Mouse (Mus musculus) ES-E14 (cell line): ENCODE measurements around the gene Atp8b4. TPM values are rescaled to one million over a fixed set of nuclear protein-coding genes. Genes with fewer than 3 reads are reported as not detected.

Experiments used
- DNase-seq: peaks from one replicate; pipeline ENCODE4 v3.0.0-alpha.2; 2013; ENCODE audit warnings: low read depth, low spot score
- H3K27ac ChIP-seq: 2 replicates; pipeline ENCODE4 v1.5.1; 2012; ENCODE audit warnings: low read depth, mild to moderate bottlenecking, low read length, moderate library complexity, mixed read lengths; ENCODE audit not compliant: poor library complexity, insufficient read depth, severe bottlenecking
- H3K36me3 ChIP-seq: 2 replicates; pipeline ENCODE4 v1.6.1; 2012; ENCODE audit warnings: mild to moderate bottlenecking, low read length, moderate library complexity, mixed read lengths; ENCODE audit not compliant: control insufficient read depth, poor library complexity, insufficient read depth, severe bottlenecking
- H3K4me1 ChIP-seq, 2 experiments: fragments of 150-350 bp in 1 of 2; sonication (generic) in 1 of 2; 2 replicates each; pipeline ENCODE4 v1.6.1; 2012; ENCODE audit warnings: low read length in 2 of 2, mild to moderate bottlenecking in 1 of 2, mixed read lengths in 1 of 2; ENCODE audit not compliant: control insufficient read depth in 2 of 2, insufficient read depth in 2 of 2, poor library complexity in 1 of 2
- H3K4me3 ChIP-seq, 2 experiments: fragments of 150-350 bp in 1 of 2; sonication (generic) in 1 of 2; 2 replicates each; pipeline ENCODE4 v1.5.1; 2012; ENCODE audit warnings: low read length in 2 of 2, low read depth in 1 of 2, mild to moderate bottlenecking in 1 of 2, mixed read lengths in 1 of 2; ENCODE audit not compliant: insufficient read depth in 1 of 2, poor library complexity in 1 of 2, severe bottlenecking in 1 of 2
- H3K9ac ChIP-seq: 2 replicates; pipeline ENCODE4 v1.6.1; 2012; ENCODE audit warnings: low read depth, mild to moderate bottlenecking, low read length, mixed read lengths; ENCODE audit not compliant: poor library complexity, insufficient read depth, severe bottlenecking
- H3K9me3 ChIP-seq: fragments of 150-350 bp; sonication (generic); 2 replicates; pipeline ENCODE4 v1.6.1; 2012; ENCODE audit warnings: low read depth, mild to moderate bottlenecking, low read length; ENCODE audit not compliant: control insufficient read depth, insufficient read depth
- CHD2 ChIP-seq: IDR thresholded peaks from 2 replicates; pipeline ENCODE4 v1.6.1; 2014; ENCODE audit warnings: mild to moderate bottlenecking, low read depth, low read length, inconsistent platforms
- HCFC1 ChIP-seq: IDR thresholded peaks from 2 replicates; pipeline ENCODE4 v1.6.1; 2012; ENCODE audit warnings: low read length, inconsistent platforms, borderline replicate concordance; ENCODE audit not compliant: insufficient read depth
- MAFK ChIP-seq: IDR thresholded peaks from 2 replicates; pipeline ENCODE4 v1.6.1; 2014; ENCODE audit warnings: mild to moderate bottlenecking, low read depth, low read length, inconsistent platforms; ENCODE audit not compliant: insufficient read depth
- ZC3H11A ChIP-seq: IDR thresholded peaks from 2 replicates; pipeline ENCODE4 v1.6.1; 2012; ENCODE audit warnings: low read depth, mild to moderate bottlenecking, inconsistent platforms, low read length, borderline replicate concordance
- ZNF384 ChIP-seq: IDR thresholded peaks from 2 replicates; pipeline ENCODE4 v1.6.1; 2012; ENCODE audit warnings: low read depth, low read length, inconsistent platforms
- in situ Hi-C, 2 experiments: fragments of 600-800 bp; cut with MboI; formaldehyde crosslinking; loops; one replicate each; pipeline ENCODE4 v1.15.1; 2025; ENCODE audit warnings: low sequenced_read_pairs in 2 of 2, inconsistent platforms in 1 of 2; ENCODE audit not compliant: unreplicated experiment in 2 of 2
- total RNA-seq: library from RNA; depleted of rRNA; stranded (reverse); fragments of 300-350 nt; gene quantifications from 2 replicates; pipeline ENCODE4 v1.2.3, GENCODE M21; 2012

Atp8b4 gene
- total RNA-seq, 1 experiment, result 0.27 TPM

DNA sequence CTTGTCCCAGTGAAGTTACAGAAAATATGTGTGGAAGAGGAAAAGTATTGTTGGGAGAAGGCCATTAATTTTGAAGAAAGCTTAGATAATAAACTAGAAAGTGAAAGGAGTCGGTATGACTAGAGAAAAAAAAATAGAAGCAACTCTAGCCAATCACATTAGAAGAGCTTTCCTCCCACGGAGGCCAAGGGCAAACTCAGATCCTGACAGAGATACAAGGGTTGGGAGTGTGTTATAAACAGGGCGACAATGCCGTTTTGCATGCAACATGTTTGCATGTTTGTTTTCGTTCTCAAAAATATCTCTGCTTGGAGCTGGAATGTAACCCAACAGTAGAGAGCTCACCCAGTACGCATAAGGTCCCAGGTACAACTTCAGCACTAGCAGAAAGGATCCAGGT is 17.1 kb downstream of the Atp8b4 start:
- Histone ChIP-seq H3K27ac (no peak overlapping the region), H3K36me3 (no peaks in the 10 kb centered on the region), H3K4me1 (no peaks in the 10 kb centered on the region), H3K9me3 (no peaks in the 10 kb centered on the region), H3K4me3 (no peak overlapping the region), H3K9ac (no peak overlapping the region)
- no peak for TF ChIP-seq CHD2
- TF ChIP-seq HCFC1, result no peak
- no peak for DNase-seq
- in situ Hi-C loops, result no loop called here

DNA sequence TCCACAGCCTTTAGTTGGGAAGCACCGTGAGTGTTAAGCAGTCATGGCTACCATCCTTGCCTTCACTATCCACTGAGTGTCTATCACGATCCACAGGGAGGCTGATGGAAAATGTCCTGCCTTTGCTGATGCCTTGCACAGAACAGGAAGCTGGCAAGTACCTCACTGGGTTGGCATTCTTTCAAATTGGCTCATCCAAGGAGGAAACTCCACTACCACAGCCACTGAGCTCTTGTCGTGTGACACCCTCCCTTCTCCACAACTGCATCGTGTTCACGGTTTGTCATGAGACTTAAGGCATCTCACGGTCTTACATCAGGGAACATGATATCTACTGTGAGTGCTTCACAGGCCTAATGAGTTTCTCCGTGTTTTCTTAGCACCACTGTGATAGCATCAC is 22.9 kb downstream of the Atp8b4 start:
- no peaks in the 10 kb centered on the region for H3K4me1 ChIP-seq
- no peak overlapping the region for H3K4me3 ChIP-seq
- H3K9me3 ChIP-seq, result no peaks in the 10 kb centered on the region
- in situ Hi-C loops, result no loop called here
- no peak for TF ChIP-seq ZC3H11A
- no peak for TF ChIP-seq MAFK
- TF ChIP-seq ZNF384, result no peak
- no peak for TF ChIP-seq CHD2
- TF ChIP-seq HCFC1, result no peak
- no peak overlapping the region for H3K27ac ChIP-seq
- DNase-seq, result no peak
- H3K9ac ChIP-seq, result no peak overlapping the region
- no peaks in the 10 kb centered on the region for H3K36me3 ChIP-seq

GRCm38 (mm10) chr2:126475681-126476410 is 24.6 kb downstream of the Atp8b4 start:
- no peak overlapping the region for H3K4me3 ChIP-seq
- H3K9me3 ChIP-seq, result no peaks in the 10 kb centered on the region
- no peaks in the 10 kb centered on the region for H3K4me1 ChIP-seq
- no peaks in the 10 kb centered on the region for H3K36me3 ChIP-seq
- no peak for DNase-seq
- TF ChIP-seq MAFK, result no peak
- no peak for TF ChIP-seq ZC3H11A
- no peak for TF ChIP-seq HCFC1
- TF ChIP-seq ZNF384, result no peak
- TF ChIP-seq CHD2, result no peak
- H3K9ac ChIP-seq, result no peak overlapping the region
- H3K27ac ChIP-seq, result no peak overlapping the region
- in situ Hi-C loops, result no loop called here

DNA sequence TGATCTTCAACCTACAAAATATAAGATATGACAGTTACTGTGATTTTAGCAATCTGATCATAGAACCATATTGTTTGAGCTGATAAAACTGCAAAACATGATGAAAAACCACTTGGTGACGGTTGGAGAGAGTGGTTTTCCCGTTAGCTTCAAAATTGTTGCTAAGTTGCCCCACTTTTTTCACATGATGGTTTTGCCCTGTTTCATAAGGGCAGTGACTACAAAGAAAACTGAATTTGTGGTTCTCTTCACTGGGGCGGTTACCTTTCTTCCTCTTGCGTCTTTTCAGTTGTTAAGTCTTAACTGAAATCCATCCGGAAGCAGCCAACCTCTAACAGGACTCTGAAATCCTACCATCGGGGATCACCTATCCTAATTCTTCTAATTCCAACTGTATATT is 26.5 kb downstream of the Atp8b4 start:
- TF ChIP-seq CHD2 (no peak), HCFC1 (no peak), ZC3H11A (no peak), MAFK (no peak), ZNF384 (no peak)
- Histone ChIP-seq H3K4me3 (no peak overlapping the region), H3K27ac (no peak overlapping the region), H3K9me3 (no peaks in the 10 kb centered on the region), H3K9ac (no peak overlapping the region), H3K4me1 (no peaks in the 10 kb centered on the region), H3K36me3 (no peaks in the 10 kb centered on the region)
- in situ Hi-C loops, result no loop called here
- no peak for DNase-seq

DNA sequence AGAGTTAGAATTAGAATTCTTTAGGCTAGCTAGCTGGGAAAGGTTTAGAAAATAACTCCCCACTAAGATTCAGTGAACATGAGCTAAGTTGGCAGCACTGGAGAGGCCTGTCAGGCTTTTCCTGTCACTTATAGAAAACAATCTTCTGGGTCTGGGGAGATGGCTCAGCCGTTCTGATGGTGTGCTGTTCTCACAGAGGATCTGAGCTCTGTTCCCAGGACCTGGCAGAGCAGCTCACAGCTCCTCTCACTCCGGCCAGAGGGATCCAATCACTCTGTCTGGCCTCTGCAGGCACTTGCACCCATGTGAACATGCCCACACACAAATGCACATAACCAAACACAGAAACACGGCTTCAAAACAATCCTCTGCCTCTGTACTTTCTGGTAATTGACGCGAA is 27.6 kb downstream of the Atp8b4 start:
- Histone ChIP-seq H3K9ac (no peak overlapping the region), H3K36me3 (no peaks in the 10 kb centered on the region), H3K4me1 (no peaks in the 10 kb centered on the region), H3K27ac (no peak overlapping the region), H3K9me3 (no peaks in the 10 kb centered on the region), H3K4me3 (no peak overlapping the region)
- in situ Hi-C loops, result no loop called here
- TF ChIP-seq MAFK, result no peak
- TF ChIP-seq ZC3H11A, result no peak
- TF ChIP-seq ZNF384, result no peak
- TF ChIP-seq CHD2, result no peak
- TF ChIP-seq HCFC1, result no peak
- DNase-seq, result no peak
